Mouse (Mus musculus): ENCODE measurements around the gene Mipol1.

Mipol1 gene

DNA sequence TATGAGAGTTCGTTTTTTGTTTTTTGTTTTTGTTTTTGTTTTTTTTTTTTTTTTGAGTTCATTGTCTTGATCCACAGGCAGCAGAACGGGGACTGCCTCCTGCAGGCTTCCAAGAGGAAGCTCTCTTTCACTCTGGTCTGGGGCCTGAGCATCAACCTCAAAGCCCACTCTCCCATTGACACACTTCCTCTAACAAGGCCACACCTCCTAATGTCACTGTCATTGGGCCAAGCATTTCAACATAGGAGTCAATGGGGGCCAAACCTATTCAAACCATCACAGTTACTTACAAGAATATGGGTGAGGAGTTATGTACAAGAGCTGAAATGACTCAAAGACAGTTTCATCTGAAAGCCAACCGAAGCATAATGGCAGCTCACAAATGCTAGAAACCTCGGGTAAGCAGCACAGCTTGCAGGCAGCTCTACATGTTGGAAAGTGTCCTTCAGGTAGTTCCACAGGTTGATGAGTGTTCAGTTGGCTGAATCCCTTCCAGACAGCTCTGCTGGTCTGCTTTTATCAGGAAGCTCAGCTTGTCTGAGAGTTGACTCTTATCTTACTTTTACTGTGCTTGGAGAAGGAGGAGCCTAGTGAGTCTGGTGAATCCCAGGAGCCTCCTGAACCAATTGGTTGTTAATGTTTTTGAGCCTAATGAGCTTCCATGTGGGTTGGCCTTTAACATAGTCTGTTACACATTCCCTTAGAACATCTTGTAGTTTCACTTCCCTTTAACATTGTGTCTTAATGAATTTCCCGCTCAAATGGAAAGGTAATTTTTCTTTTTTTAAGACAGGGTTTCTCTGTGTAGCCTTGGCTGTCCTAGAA, 13.7 kb downstream of the Mipol1 start:
- no peak for DNase-seq

GRCm38 (mm10) chr12:57258572-57258971, 28.3 kb downstream of the Mipol1 start:
- no peak for DNase-seq

DNA sequence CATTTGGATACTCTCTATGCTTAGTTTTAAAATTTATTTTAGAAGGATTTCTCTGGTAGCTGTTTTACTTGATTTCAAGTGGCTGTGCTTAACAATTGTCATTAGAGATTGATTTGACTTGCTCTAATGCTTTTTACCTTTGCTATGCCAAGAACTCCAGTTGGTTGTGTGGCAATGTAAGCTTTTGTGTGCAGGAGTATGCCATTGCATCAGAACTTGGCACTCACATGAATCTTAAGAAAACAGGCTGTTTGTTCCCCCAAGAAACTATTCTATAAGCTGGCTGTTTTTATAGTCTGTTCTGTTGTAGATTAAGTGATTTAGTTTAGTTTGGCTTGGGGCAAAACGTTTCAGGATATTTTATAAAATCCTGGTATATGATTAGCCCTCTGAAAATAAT, 45.2 kb downstream of the Mipol1 start:
- DNase-seq, result no peak

- no peak for DNase-seq
Measured at GRCm38 (mm10) chr12:57281155-57282114, 51.2 kb downstream of the Mipol1 start.

DNA sequence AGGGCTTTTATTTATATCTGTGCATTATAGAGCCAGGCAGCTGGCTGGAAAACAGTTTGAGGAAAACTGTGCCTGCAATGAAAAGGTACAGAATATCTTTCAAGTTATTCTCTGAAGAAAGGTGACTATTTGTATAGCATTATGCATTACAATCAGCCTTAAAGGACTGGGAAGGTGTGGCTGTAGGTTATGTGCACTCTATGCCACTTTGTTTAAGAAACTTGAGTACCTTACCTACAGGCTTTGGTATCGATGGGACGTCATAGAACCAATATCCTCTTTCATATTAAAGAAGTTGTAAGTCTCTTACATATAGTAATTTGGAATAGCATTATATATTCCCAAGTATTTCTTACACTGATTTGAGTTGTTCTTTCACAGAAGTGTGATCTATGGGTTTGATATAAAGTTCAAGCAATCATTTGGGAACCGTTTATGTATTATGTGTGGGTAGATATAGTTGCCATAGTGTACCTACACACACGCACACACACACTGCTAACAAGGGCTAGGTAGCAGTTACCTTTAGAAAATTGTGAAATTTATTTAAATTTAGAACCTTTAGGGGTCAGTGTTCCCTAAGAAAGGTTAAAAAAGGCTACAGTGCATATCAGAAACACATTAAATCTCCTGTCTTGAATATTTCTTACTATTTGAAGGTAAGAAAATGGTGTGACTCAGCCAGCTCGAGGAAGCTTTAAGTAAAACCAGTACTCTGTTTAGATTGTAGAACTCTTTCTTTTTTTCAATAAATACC, 55.3 kb downstream of the Mipol1 start:
- DNase-seq, result no peak

GRCm38 (mm10) chr12:57307337-57307736, 77.1 kb downstream of the Mipol1 start:
- DNase-seq, result no peak

- DNase-seq, result no peak
Measured at GRCm38 (mm10) chr12:57307748-57308147, 77.5 kb downstream of the Mipol1 start.

- no peak for DNase-seq
Measured at GRCm38 (mm10) chr12:57339053-57339452, 108.8 kb downstream of the Mipol1 start.

DNA sequence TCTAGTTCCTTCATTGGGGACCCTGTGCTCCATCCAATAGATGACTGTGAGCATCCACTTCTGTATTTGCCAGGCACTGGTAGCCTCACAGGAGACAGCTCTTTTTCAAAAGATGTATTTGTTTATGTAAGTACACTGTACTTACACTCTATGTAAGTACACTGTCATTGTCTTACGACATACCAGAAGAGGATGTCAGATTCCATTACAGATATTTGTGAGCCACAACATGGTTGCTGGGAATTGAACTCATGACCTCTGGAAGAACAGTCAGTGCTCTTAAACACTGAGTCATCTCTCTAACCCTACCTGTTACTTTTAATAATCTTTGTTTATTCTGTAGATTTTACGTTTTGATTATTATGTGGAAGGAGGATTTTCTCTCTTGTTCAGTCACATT, 109.9 kb downstream of the Mipol1 start:
- DNase-seq, result no peak

DNA sequence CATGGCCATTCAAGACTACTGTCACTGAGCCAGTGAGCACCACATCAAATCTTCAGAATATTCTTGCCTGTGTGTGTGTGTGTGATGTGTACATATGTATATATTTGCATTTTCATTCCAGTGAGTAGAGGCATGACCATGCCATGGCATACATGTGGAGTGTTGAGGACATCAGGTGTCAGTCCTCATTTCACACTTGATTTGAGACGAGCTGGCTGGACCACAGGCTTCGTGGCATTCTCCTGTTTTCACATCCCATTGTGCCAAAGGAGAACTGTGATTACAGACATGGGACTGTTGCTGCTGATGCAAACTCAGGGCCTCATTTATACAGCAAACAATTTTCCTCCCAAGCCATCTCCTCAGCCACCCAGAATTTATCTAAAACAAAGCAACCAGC, 132.5 kb downstream of the Mipol1 start:
- DNase-seq, result no peak

GRCm38 (mm10) chr12:57364027-57364426, 133.8 kb downstream of the Mipol1 start:
- no peak for DNase-seq

DNA sequence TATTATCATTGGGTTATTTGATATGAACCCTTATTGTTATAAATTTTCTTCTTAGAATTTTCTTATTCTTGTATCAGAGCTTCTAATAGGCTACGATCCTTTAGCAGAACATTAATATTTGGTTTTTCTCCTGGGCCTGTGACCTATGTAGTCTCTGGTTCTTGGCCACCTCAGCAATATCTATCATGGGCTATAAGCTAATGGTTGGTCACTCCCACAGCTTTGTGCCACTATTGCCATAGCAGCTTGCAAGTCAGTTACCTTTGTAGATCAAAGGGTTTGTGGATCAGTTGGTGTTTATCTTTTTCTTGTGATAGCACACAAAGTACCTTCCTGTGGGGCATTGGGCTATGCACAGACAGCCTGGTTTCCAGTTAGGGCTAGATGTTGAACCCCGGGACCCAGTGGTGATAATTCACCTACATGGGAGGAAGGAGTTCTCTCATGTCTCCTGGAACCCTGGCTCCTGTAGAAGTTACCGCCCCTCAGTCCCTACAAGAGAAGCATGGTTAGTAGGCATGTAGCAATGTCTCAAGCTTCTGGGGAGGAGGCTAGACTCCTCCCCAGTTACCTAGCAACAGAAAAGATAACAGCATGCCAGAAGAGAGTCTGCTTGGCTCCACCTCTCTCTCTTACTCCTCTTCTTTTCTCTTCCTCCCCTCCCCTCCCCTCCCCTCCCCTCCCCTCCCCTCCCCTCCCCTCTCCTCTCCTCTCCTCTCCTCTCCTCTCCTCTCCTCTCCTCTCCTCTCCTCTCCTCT, 141.7 kb downstream of the Mipol1 start:
- DNase-seq, result no peak

DNA sequence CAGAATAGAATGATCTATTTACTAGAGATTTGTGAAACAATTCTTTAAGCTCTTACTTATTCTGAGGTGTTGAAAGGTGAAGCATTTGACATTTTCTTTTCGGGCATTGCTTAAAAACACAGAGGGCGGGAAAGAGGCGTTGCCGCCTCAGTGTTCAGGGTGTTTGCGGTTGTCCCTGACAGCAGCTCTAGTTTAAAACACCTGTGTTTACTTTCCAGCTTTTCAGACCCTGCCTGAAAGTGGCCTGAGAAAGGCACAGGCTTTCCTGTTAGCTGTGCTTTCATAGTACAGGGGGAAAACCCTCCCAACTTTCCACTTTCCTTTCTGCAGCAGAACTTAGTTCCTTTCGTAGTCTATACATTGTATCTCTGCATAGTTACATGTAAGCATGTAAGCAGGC, 152.6 kb downstream of the Mipol1 start:
- DNase-seq, result no peak

GRCm38 (mm10) chr12:57387588-57388292, 157.5 kb downstream of the Mipol1 start:
- DNase-seq, result no peak

GRCm38 (mm10) chr12:57399547-57399946, 169.3 kb downstream of the Mipol1 start:
- DNase-seq, result no peak

- DNase-seq, result no peak
Measured at GRCm38 (mm10) chr12:57400186-57400585, 170.0 kb downstream of the Mipol1 start.

GRCm38 (mm10) chr12:57401126-57401525, 170.9 kb downstream of the Mipol1 start:
- DNase-seq, result no peak

GRCm38 (mm10) chr12:57402360-57402759, 172.1 kb downstream of the Mipol1 start:
- no peak for DNase-seq

- DNase-seq, result no peak
Measured at GRCm38 (mm10) chr12:57409976-57410375, 179.7 kb downstream of the Mipol1 start.

DNA sequence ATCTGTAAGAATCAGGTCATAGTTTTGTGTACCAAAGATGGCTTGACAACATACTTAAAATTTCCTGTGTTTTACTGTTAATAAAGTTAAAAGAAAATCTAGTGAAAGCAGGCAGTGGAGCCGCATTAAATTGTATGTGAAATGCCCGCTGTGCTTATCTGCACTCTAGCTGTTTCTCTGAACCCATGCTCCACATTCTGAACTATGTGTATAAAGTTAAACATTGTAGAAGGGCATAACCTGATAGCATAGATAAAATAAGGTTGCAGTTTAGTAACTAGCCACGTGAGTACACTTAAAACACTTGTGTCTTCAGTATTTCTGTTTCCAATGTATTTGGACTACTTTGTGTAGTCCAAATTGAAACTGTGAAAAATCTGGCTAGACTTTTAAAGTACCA, 183.6 kb downstream of the Mipol1 start:
- DNase-seq, result no peak

GRCm38 (mm10) chr12:57424902-57425301, 194.7 kb downstream of the Mipol1 start:
- DNase-seq, result no peak

- DNase-seq, result no peak
Measured at GRCm38 (mm10) chr12:57428243-57428642, 198.0 kb downstream of the Mipol1 start.

All from layer of hippocampus, adult 9-11 months (tissue).